Mouse (Mus musculus) MEL (cell line): ENCODE measurements at regions not wholly inside any gene's neighbourhood (a gene's known extent, or its start where the extent isn't known, plus 50 kb on each side); places are given as distances from the start of the nearest gene placed in this dataset.

Source experiments
- DNase-seq: peaks from one replicate; pipeline ENCODE4 v3.0.0; 2011; ENCODE audit warnings: low read depth, low spot score
- H3K27ac ChIP-seq: 2 replicates; pipeline ENCODE4 v1.5.1; 2012; ENCODE audit warnings: low read depth, mild to moderate bottlenecking, control low read depth, low read length, moderate library complexity; ENCODE audit not compliant: control insufficient read depth
- H3K27me3 ChIP-seq, 2 experiments: fragments of 150-350 bp in 1 of 2; sonication (generic) in 1 of 2; 2 replicates each; pipeline ENCODE4 v1.6.1; 2012; ENCODE audit warnings: low read length in 2 of 2, mild to moderate bottlenecking in 2 of 2, improper control_type of control experiment in 1 of 2, moderate library complexity in 1 of 2; ENCODE audit not compliant: insufficient read depth in 2 of 2, control insufficient read depth in 1 of 2
- H3K36me3 ChIP-seq, 2 experiments: 2 replicates each; pipeline ENCODE4 v1.6.1; 2012 to 2014; ENCODE audit warnings: low read length in 2 of 2, improper control_type of control experiment in 1 of 2, inconsistent platforms in 1 of 2, mild to moderate bottlenecking in 1 of 2; ENCODE audit not compliant: insufficient read depth in 2 of 2, control insufficient read depth in 1 of 2
- H3K4me1 ChIP-seq, 2 experiments: fragments of 150-350 bp in 1 of 2; sonication (generic) in 1 of 2; 2 replicates each; pipeline ENCODE4 v1.6.1; 2012; ENCODE audit warnings: low read length in 2 of 2, improper control_type of control experiment in 1 of 2, mild to moderate bottlenecking in 1 of 2; ENCODE audit not compliant: insufficient read depth in 2 of 2, control insufficient read depth in 1 of 2
- H3K4me3 ChIP-seq, 2 experiments: fragments of 150-350 bp in 1 of 2; sonication (generic) in 1 of 2; 2 replicates each; pipeline ENCODE4 v1.5.1; 2012; ENCODE audit warnings: low read depth in 2 of 2, low read length in 2 of 2, mild to moderate bottlenecking in 2 of 2, moderate library complexity in 2 of 2, control low read depth in 1 of 2, improper control_type of control experiment in 1 of 2; ENCODE audit not compliant: control insufficient read depth in 1 of 2, insufficient read depth in 1 of 2
- H3K79me2 ChIP-seq: 2 replicates; pipeline ENCODE4 v1.6.1; 2012; ENCODE audit warnings: mild to moderate bottlenecking, low read length, moderate library complexity; ENCODE audit not compliant: control insufficient read depth, poor library complexity, insufficient read depth
- H3K9ac ChIP-seq: 2 replicates; pipeline ENCODE4 v1.6.1; 2012; ENCODE audit warnings: low read depth, mild to moderate bottlenecking, control low read depth, low read length, moderate library complexity; ENCODE audit not compliant: control insufficient read depth, poor library complexity, severe bottlenecking
- H3K9me3 ChIP-seq: fragments of 150-350 bp; sonication (generic); replicated peaks from 2 replicates; pipeline ENCODE4 v1.6.1; 2012; ENCODE audit warnings: mild to moderate bottlenecking, low read length, improper control_type of control experiment, moderate library complexity; ENCODE audit not compliant: insufficient read depth
- BHLHE40 ChIP-seq: IDR thresholded peaks from 2 replicates; pipeline ENCODE4 v1.6.1; 2012; ENCODE audit warnings: low read depth, mild to moderate bottlenecking, inconsistent platforms, low read length, improper control_type of control experiment, borderline replicate concordance
- CHD1 ChIP-seq: IDR thresholded peaks from 2 replicates; pipeline ENCODE4 v1.6.1; 2012; ENCODE audit warnings: low read depth, mild to moderate bottlenecking, inconsistent platforms, low read length, improper control_type of control experiment
- E2F4 ChIP-seq: IDR thresholded peaks from 2 replicates; pipeline ENCODE4 v1.6.1; 2011; ENCODE audit warnings: low read depth, low read length, improper control_type of control experiment, borderline replicate concordance
- GABPA ChIP-seq: IDR thresholded peaks from 2 replicates; pipeline ENCODE4 v1.6.1; 2012; ENCODE audit warnings: low read depth, mild to moderate bottlenecking, inconsistent platforms, low read length, improper control_type of control experiment, moderate library complexity
- KAT2A ChIP-seq: conservative IDR thresholded peaks from 2 replicates; pipeline ENCODE4 v1.6.1; 2012; ENCODE audit warnings: low read depth, low read length, improper control_type of control experiment, inconsistent platforms
- MAX ChIP-seq: IDR thresholded peaks from 2 replicates; pipeline ENCODE4 v1.6.1; 2011; ENCODE audit warnings: low read length, improper control_type of control experiment
- MAZ ChIP-seq: IDR thresholded peaks from 2 replicates; pipeline ENCODE4 v1.6.1; 2012; ENCODE audit warnings: low read depth, mild to moderate bottlenecking, inconsistent platforms, low read length, improper control_type of control experiment
- MXI1 ChIP-seq: IDR thresholded peaks from 2 replicates; pipeline ENCODE4 v1.6.1; 2011; ENCODE audit warnings: mild to moderate bottlenecking, low read depth, low read length, improper control_type of control experiment
- MYB ChIP-seq: IDR thresholded peaks from 2 replicates; pipeline ENCODE4 v1.6.1; 2011; ENCODE audit warnings: mild to moderate bottlenecking, low read depth, low read length, improper control_type of control experiment
- POLR2A ChIP-seq, 2 experiments: IDR thresholded peaks; 2 replicates each; pipeline ENCODE4 v1.6.1; 2011 to 2012; ENCODE audit warnings: low read length in 2 of 2, mild to moderate bottlenecking in 2 of 2, control low read depth in 1 of 2, improper control_type of control experiment in 1 of 2, low read depth in 1 of 2, moderate library complexity in 1 of 2; ENCODE audit not compliant: control insufficient read depth in 1 of 2, insufficient read depth in 1 of 2, poor library complexity in 1 of 2
- RCOR1 ChIP-seq: IDR thresholded peaks from 2 replicates; pipeline ENCODE4 v1.6.1; 2012; ENCODE audit warnings: low read depth, mild to moderate bottlenecking, inconsistent platforms, low read length, improper control_type of control experiment
- SIN3A ChIP-seq: IDR thresholded peaks from 2 replicates; pipeline ENCODE4 v1.6.1; 2012; ENCODE audit warnings: low read length, improper control_type of control experiment, inconsistent platforms
- SMC3 ChIP-seq: IDR thresholded peaks from 2 replicates; pipeline ENCODE4 v1.6.1; 2011; ENCODE audit warnings: low read depth, low read length, improper control_type of control experiment
- TBP ChIP-seq: IDR thresholded peaks from 2 replicates; pipeline ENCODE4 v1.8.0; 2011; ENCODE audit warnings: low read depth, low read length, improper control_type of control experiment
- TCF12 ChIP-seq: IDR thresholded peaks from 2 replicates; pipeline ENCODE4 v1.6.1; 2014; ENCODE audit warnings: low read depth, mild to moderate bottlenecking, inconsistent platforms, low read length, improper control_type of control experiment, moderate library complexity
- USF2 ChIP-seq, 2 experiments: IDR thresholded peaks; 2 replicates each; pipeline ENCODE4 v1.6.1; 2011 to 2012; ENCODE audit warnings: improper control_type of control experiment in 2 of 2, low read length in 2 of 2, borderline replicate concordance in 1 of 2, inconsistent platforms in 1 of 2, low read depth in 1 of 2, mild to moderate bottlenecking in 1 of 2; ENCODE audit not compliant: insufficient read depth in 1 of 2
- ZMIZ1 ChIP-seq: IDR thresholded peaks from 2 replicates; pipeline ENCODE4 v1.6.1; 2012; ENCODE audit warnings: low read depth, mild to moderate bottlenecking, inconsistent platforms, low read length, improper control_type of control experiment, moderate library complexity
- ZNF384 ChIP-seq: IDR thresholded peaks from 2 replicates; pipeline ENCODE4 v1.6.1; 2012; ENCODE audit warnings: low read depth, mild to moderate bottlenecking, inconsistent platforms, low read length, improper control_type of control experiment

DNA sequence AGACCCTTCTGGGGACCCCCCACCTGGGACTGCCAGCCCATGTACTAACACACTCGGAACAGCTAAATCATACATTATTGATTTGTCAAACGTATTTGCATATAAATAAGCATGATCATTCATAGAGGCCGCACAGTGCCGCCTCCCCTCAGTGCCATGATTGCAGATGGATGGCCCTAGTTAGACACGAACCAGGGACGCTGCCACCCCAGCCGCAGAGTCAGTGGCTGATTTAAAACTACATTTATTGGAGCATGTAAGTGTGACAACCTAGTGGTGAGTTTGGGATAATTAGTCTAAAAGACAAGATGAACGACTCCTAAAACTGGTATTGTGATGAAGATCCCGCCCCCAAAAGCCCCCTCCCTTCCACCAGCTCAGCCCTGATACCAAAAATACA, 138.3 kb upstream of the Top1 start:
- Histone ChIP-seq H3K79me2 (no peaks in the 10 kb centered on the region), H3K27me3 (no peaks in the 10 kb centered on the region; a peak in 1 of 4 replicates), H3K9ac (no peak overlapping the region), H3K36me3 (no peaks in the 10 kb centered on the region), H3K4me3 (no peak overlapping the region), H3K4me1 (no peaks in the 10 kb centered on the region), H3K27ac (no peak overlapping the region), H3K9me3 (no peaks in the 10 kb centered on the region)
- DNase-seq = no peak
- TF ChIP-seq ZNF384 = no peak
- TF ChIP-seq E2F4 = no peak
- no peak for TF ChIP-seq ZMIZ1
- no peak for TF ChIP-seq MAX
- TF ChIP-seq, all 39 proteins: peak for 0

DNA sequence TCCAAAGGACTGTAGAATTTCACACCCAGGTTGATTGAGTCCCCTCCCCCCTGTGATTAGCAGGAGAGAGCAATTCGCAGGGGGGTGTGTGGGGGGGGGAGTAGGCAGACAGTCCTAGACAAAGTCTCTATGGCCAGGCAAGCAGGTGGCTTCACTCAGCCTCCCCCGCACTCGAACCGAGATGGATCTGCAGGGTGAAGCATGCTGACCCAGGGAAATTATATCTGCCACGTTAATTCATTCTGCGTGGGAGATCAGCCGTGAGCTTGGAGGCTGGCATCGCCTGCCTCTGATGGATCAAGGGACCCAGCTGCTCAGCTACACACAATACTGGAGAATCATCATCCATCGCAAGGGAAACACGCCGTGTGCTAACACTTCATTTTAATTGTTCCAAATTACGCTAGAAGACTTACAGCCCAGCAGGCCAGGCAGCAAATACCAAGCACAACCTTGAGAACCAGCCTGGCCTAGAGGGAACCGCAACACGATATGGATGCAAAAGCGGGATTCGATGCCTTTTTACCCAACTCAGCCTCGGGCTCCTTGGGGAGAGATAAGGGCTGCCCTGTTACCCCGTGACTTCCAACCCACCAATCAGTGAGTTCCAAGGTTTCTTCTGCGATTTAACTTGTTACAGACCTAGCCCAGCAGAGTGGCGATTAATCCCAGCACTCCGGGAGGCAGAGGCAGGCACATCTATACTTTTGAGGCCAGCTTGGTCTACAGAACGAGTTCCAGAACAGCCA, 137.7 kb upstream of the Top1 start:
- H3K79me2 ChIP-seq = no peaks in the 10 kb centered on the region
- no peak for TF ChIP-seq POLR2A (IDR thresholded peaks at IDR 0.05; ENCODE audit: control insufficient read depth in 1 of 2, insufficient read depth in 1 of 2, low read depth in 1 of 2, low read length in 2 of 2, poor library complexity in 1 of 2)
- TF ChIP-seq RCOR1 = no peak
- TF ChIP-seq MAZ = no peak
- TF ChIP-seq SMC3 = no peak
- no peak for TF ChIP-seq MAX
- TF ChIP-seq BHLHE40 = no peak
- TF ChIP-seq KAT2A = no peak
- no peak for TF ChIP-seq E2F4
- no peak for TF ChIP-seq CHD1
- no peak for TF ChIP-seq USF2 (IDR thresholded peaks at IDR 0.05; ENCODE audit: borderline replicate concordance in 1 of 2, insufficient read depth in 1 of 2, low read depth in 1 of 2, low read length in 2 of 2)
- no peak for TF ChIP-seq SIN3A
- no peak for TF ChIP-seq MYB
- no peak for TF ChIP-seq GABPA
- no peak for TF ChIP-seq TCF12
- no peak for TF ChIP-seq MXI1
- no peak for TF ChIP-seq ZMIZ1
- no peak for TF ChIP-seq TBP
- TF ChIP-seq, all 39 proteins: peak for 0
- H3K27me3 ChIP-seq = no peaks in the 10 kb centered on the region; a peak in 1 of 4 replicates

More for the DNA sequence above, 137.7 kb upstream of the Top1 start:
- Histone ChIP-seq H3K27ac (no peak overlapping the region), H3K4me3 (no peak overlapping the region), H3K4me1 (no peaks in the 10 kb centered on the region), H3K36me3 (no peaks in the 10 kb centered on the region), H3K9ac (no peak overlapping the region), H3K9me3 (no peaks in the 10 kb centered on the region)
- DNase-seq = no peak
